Comparison of ENCODE assay signal across 12 mouse cellular contexts in genomic region chr11:3759433-3759832, GRCm38 (mm10).
"Had no signal": no experiment of that assay in that cellular context is flagged by ENCODE, and none has a peak within 500 bp of the region (broad histone marks: within the 10 kb centered on the region; RNA-seq: fewer than 3 reads in every experiment).

No protein-coding gene starts in this region.

- DNase-seq: kidney, postnatal 14 days; liver; liver, embryonic 13.5 days; liver, postnatal 0 days; lung, postnatal 36 days; midbrain, embryonic 14.5 days; thymus, postnatal 4 days had no signal

- H3K27ac ChIP-seq: kidney, embryonic 15.5 days; limb, embryonic 12.5 days; liver, embryonic 13.5 days; lung, embryonic 15.5 days; neural tube, embryonic 12.5 days; stomach, postnatal 0 days had no signal

- H3K4me3 ChIP-seq: kidney, embryonic 15.5 days; limb, embryonic 12.5 days; liver, embryonic 13.5 days; lung, embryonic 15.5 days; neural tube, embryonic 12.5 days had no signal
